Mouse (Mus musculus): ENCODE measurements around the gene Ifnb1. TPM values are rescaled to one million over a fixed set of nuclear protein-coding genes. Genes with fewer than 3 reads are reported as not detected.

Gene Ifnb1
- polyA plus RNA-seq, 1 experiment from 2014 or later, result not detected

- Histone ChIP-seq H3K27ac (peak overlapping the region; percentile 34; the same call in 1 of the 2 replicates), H3K36me3 (no peaks in the 10 kb centered on the region), H3K4me2 (no peak overlapping the region), H3K27me3 (no peaks in the 10 kb centered on the region), H3K4me3 (replicated peaks) (no peak overlapping the region), H3K9ac (no peak overlapping the region), H3K4me1 (replicated peaks) (peaks cover 46% of the 10 kb centered on the region), H3K9me3 (replicated peaks) (no peaks in the 10 kb centered on the region)
- no peak for DNase-seq
- ATAC-seq (ENCODE audit: low read depth), result no peak
- WGBS (ENCODE audit: insufficient replicate concordance), result 74% methylated on average over 2 of the region's 2 CpGs
Observed at GRCm38 (mm10) chr4:88533499-88533898, 10.9 kb upstream of the Ifnb1 start.

GRCm38 (mm10) chr4:88530892-88531291 is 8.3 kb upstream of the Ifnb1 start:
- no peak overlapping the region for H3K27ac ChIP-seq
- H3K4me2 ChIP-seq, result no peak overlapping the region
- no peaks in the 10 kb centered on the region for H3K27me3 ChIP-seq
- peaks cover 29% of the 10 kb centered on the region for H3K4me1 ChIP-seq (replicated peaks)
- no peak overlapping the region for H3K4me3 ChIP-seq (replicated peaks)
- DNase-seq (no peak), ATAC-seq (ENCODE audit: low read depth) (no peak)
- H3K9me3 ChIP-seq (replicated peaks), result no peaks in the 10 kb centered on the region
- no peak overlapping the region for H3K9ac ChIP-seq
- no peaks in the 10 kb centered on the region for H3K36me3 ChIP-seq
- WGBS (ENCODE audit: insufficient replicate concordance), result 73% methylated on average over 2 of the region's 2 CpGs

GRCm38 (mm10) chr4:88530271-88530670 is 7.7 kb upstream of the Ifnb1 start:
- H3K9me3 ChIP-seq (replicated peaks), result no peaks in the 10 kb centered on the region
- H3K36me3 ChIP-seq, result no peaks in the 10 kb centered on the region
- no peak overlapping the region for H3K27ac ChIP-seq
- ATAC-seq (ENCODE audit: low read depth) (no peak), DNase-seq (no peak)
- H3K4me1 ChIP-seq (replicated peaks), result peaks cover 23% of the 10 kb centered on the region
- no peak overlapping the region for H3K4me3 ChIP-seq (replicated peaks)
- H3K27me3 ChIP-seq, result no peaks in the 10 kb centered on the region
- 65% methylated on average over 4 of the region's 4 CpGs for WGBS (ENCODE audit: insufficient replicate concordance)
- no peak overlapping the region for H3K9ac ChIP-seq
- H3K4me2 ChIP-seq, result no peak overlapping the region

GRCm38 (mm10) chr4:88526379-88527049 is 3.9 kb upstream of the Ifnb1 start:
- Histone ChIP-seq H3K36me3 (no peaks in the 10 kb centered on the region), H3K9ac (no peak overlapping the region), H3K27me3 (no peaks in the 10 kb centered on the region), H3K27ac (peak overlapping the region; percentile 37), H3K4me2 (no peak overlapping the region), H3K9me3 (replicated peaks) (no peaks in the 10 kb centered on the region), H3K4me3 (replicated peaks) (no peak overlapping the region), H3K4me1 (replicated peaks) (peaks cover 7% of the 10 kb centered on the region)
- ATAC-seq (ENCODE audit: low read depth), result peak; percentile 83
- no peak for DNase-seq
- WGBS (ENCODE audit: insufficient replicate concordance), result 43% methylated on average over 5 of the region's 5 CpGs

- H3K4me3 ChIP-seq (replicated peaks), result no peak overlapping the region
- no peak overlapping the region for H3K9ac ChIP-seq
- ATAC-seq (ENCODE audit: low read depth) (no peak), DNase-seq (no peak)
- no peaks in the 10 kb centered on the region for H3K27me3 ChIP-seq
- H3K9me3 ChIP-seq (replicated peaks), result no peaks in the 10 kb centered on the region
- no peak overlapping the region for H3K27ac ChIP-seq
- WGBS (ENCODE audit: insufficient replicate concordance), result 58% methylated on average over 3 of the region's 3 CpGs
- H3K36me3 ChIP-seq, result no peaks in the 10 kb centered on the region
- peaks cover 7% of the 10 kb centered on the region for H3K4me1 ChIP-seq (replicated peaks)
- no peak overlapping the region for H3K4me2 ChIP-seq
Observed at GRCm38 (mm10) chr4:88525393-88525792, 2.8 kb upstream of the Ifnb1 start.

GRCm38 (mm10) chr4:88523241-88523640 is 667 bp upstream of the Ifnb1 start:
- H3K4me1 ChIP-seq (replicated peaks), result peaks cover 4% of the 10 kb centered on the region
- DNase-seq, result no peak
- no peaks in the 10 kb centered on the region for H3K36me3 ChIP-seq
- no peak overlapping the region for H3K9ac ChIP-seq
- H3K4me2 ChIP-seq, result no peak overlapping the region
- H3K27me3 ChIP-seq, result no peaks in the 10 kb centered on the region
- no peak overlapping the region for H3K4me3 ChIP-seq (replicated peaks)
- H3K9me3 ChIP-seq (replicated peaks), result no peaks in the 10 kb centered on the region
- no peak overlapping the region for H3K27ac ChIP-seq
- no peak; the same call in 1 of the 2 replicates for ATAC-seq (ENCODE audit: low read depth)

- ATAC-seq (ENCODE audit: low read depth) (no peak), DNase-seq (no peak)
- H3K4me3 ChIP-seq (replicated peaks), result no peak overlapping the region
- no peaks in the 10 kb centered on the region for H3K36me3 ChIP-seq
- H3K9ac ChIP-seq, result no peak overlapping the region
- no peaks in the 10 kb centered on the region for H3K27me3 ChIP-seq
- no peaks in the 10 kb centered on the region for H3K9me3 ChIP-seq (replicated peaks)
- H3K4me2 ChIP-seq, result no peak overlapping the region
- H3K4me1 ChIP-seq (replicated peaks), result peaks cover 27% of the 10 kb centered on the region
- 71% methylated on average over 2 of the region's 2 CpGs for WGBS (ENCODE audit: insufficient replicate concordance)
- H3K27ac ChIP-seq, result no peak overlapping the region
Observed at GRCm38 (mm10) chr4:88517957-88518356, 4.6 kb downstream of the Ifnb1 start.

- no peaks in the 10 kb centered on the region for H3K27me3 ChIP-seq
- no peaks in the 10 kb centered on the region for H3K36me3 ChIP-seq
- no peaks in the 10 kb centered on the region for H3K9me3 ChIP-seq (replicated peaks)
- H3K9ac ChIP-seq, result no peak overlapping the region
- DNase-seq, result no peak
- 2% methylated on average over 4 of the region's 4 CpGs for WGBS (ENCODE audit: insufficient replicate concordance)
- H3K4me3 ChIP-seq (replicated peaks), result no peak overlapping the region
- 0 out of 2 replicates have a peak overlapping the region, but pooled peaks have one; percentile 15 for H3K27ac ChIP-seq
- peaks cover 30% of the 10 kb centered on the region for H3K4me1 ChIP-seq (replicated peaks)
- peak overlapping the region; percentile 0; the same call in 1 of the 2 replicates for H3K4me2 ChIP-seq
- peak; percentile 45 for ATAC-seq (ENCODE audit: low read depth)
Observed at GRCm38 (mm10) chr4:88515711-88516211, 6.8 kb downstream of the Ifnb1 start.

- Histone ChIP-seq H3K36me3 (no peaks in the 10 kb centered on the region), H3K4me2 (peak overlapping the region; percentile 15; the same call in 1 of the 2 replicates), H3K9me3 (replicated peaks) (no peaks in the 10 kb centered on the region), H3K27ac (0 out of 2 replicates have a peak overlapping the region, but pooled peaks have one; percentile 15), H3K27me3 (no peaks in the 10 kb centered on the region), H3K4me3 (replicated peaks) (no peak overlapping the region), H3K4me1 (replicated peaks) (peaks cover 30% of the 10 kb centered on the region), H3K9ac (no peak overlapping the region; the same call in 1 of the 2 replicates)
- no peak for DNase-seq
- 46% methylated on average over 2 of the region's 2 CpGs for WGBS (ENCODE audit: insufficient replicate concordance)
- no peak for ATAC-seq (ENCODE audit: low read depth)
Observed at GRCm38 (mm10) chr4:88515250-88515649, 7.3 kb downstream of the Ifnb1 start.

- Histone ChIP-seq H3K9me3 (replicated peaks) (no peaks in the 10 kb centered on the region), H3K36me3 (no peaks in the 10 kb centered on the region), H3K27me3 (no peaks in the 10 kb centered on the region), H3K4me1 (replicated peaks) (peaks cover 30% of the 10 kb centered on the region), H3K9ac (no peak overlapping the region), H3K4me2 (no peak overlapping the region), H3K4me3 (replicated peaks) (no peak overlapping the region), H3K27ac (no peak overlapping the region)
- peak; percentile 25 for DNase-seq
- ATAC-seq (ENCODE audit: low read depth), result peak; percentile 51; the same call in 1 of the 2 replicates
- WGBS (ENCODE audit: insufficient replicate concordance), result 28% methylated on average over 4 of the region's 4 CpGs
Observed at GRCm38 (mm10) chr4:88514403-88514802, 8.2 kb downstream of the Ifnb1 start.

- ATAC-seq (ENCODE audit: low read depth), result peak; percentile 88
- no peaks in the 10 kb centered on the region for H3K9me3 ChIP-seq (replicated peaks)
- WGBS (ENCODE audit: insufficient replicate concordance), result 24% methylated on average over 4 of the region's 4 CpGs
- H3K27me3 ChIP-seq, result no peaks in the 10 kb centered on the region
- DNase-seq, result no peak
- H3K36me3 ChIP-seq, result no peaks in the 10 kb centered on the region
- H3K4me3 ChIP-seq (replicated peaks), result no peak overlapping the region
- no peak overlapping the region for H3K4me2 ChIP-seq
- H3K4me1 ChIP-seq (replicated peaks), result peaks cover 30% of the 10 kb centered on the region
- no peak overlapping the region for H3K9ac ChIP-seq
- H3K27ac ChIP-seq, result 0 out of 2 replicates have a peak overlapping the region, but pooled peaks have one; percentile 7
Observed at GRCm38 (mm10) chr4:88513743-88514142, 8.8 kb downstream of the Ifnb1 start.

- ATAC-seq (ENCODE audit: low read depth) (no peak), DNase-seq (no peak)
- no peaks in the 10 kb centered on the region for H3K36me3 ChIP-seq
- WGBS (ENCODE audit: insufficient replicate concordance), result 58% methylated on average over 4 of the region's 4 CpGs
- no peaks in the 10 kb centered on the region for H3K9me3 ChIP-seq (replicated peaks)
- H3K4me3 ChIP-seq (replicated peaks), result no peak overlapping the region
- no peak overlapping the region for H3K27ac ChIP-seq
- no peak overlapping the region for H3K4me2 ChIP-seq
- H3K27me3 ChIP-seq, result no peaks in the 10 kb centered on the region
- H3K9ac ChIP-seq, result no peak overlapping the region
- no peaks in the 10 kb centered on the region for H3K4me1 ChIP-seq (replicated peaks)
Observed at GRCm38 (mm10) chr4:88503753-88504152, 18.8 kb downstream of the Ifnb1 start.
